Mouse (Mus musculus): Measurements from ENCODE around the gene Igf2bp2.

- TF ChIP-seq CTCF (conservative IDR thresholded peaks at IDR 0.05; ENCODE audit: low read length), result no peak
- no peak for TF ChIP-seq POU5F1 (IDR thresholded peaks at IDR 0.05; ENCODE audit: borderline replicate concordance, low read length)
- no peak for TF ChIP-seq NANOG (IDR thresholded peaks at IDR 0.05; ENCODE audit: borderline replicate concordance, low read length)
Measured at GRCm38 (mm10) chr16:22131321-22131720, 31.8 kb downstream of the Igf2bp2 start.
